Mouse (Mus musculus) myocyte (in vitro differentiated cells): ENCODE measurements at regions not wholly inside any gene's neighbourhood (a gene's known extent, or its start where the extent isn't known, plus 50 kb on each side); places are given as distances from the start of the nearest gene placed in this dataset.

Source experiments
- MAX ChIP-seq: IDR thresholded peaks from one replicate; pipeline ENCODE4 v1.6.1; 2011; ENCODE audit warnings: low read depth, mild to moderate bottlenecking, control low read depth
- POLR2A ChIP-seq: IDR thresholded peaks from one replicate; pipeline ENCODE4 v1.6.1; 2011; ENCODE audit warnings: low read depth, mild to moderate bottlenecking, control low read depth, moderate library complexity; ENCODE audit not compliant: insufficient read length
- TCF12 ChIP-seq: IDR thresholded peaks from one replicate; pipeline ENCODE4 v1.6.1; 2011; ENCODE audit warnings: mild to moderate bottlenecking, control low read depth; ENCODE audit not compliant: poor library complexity, insufficient read depth, severe bottlenecking

DNA sequence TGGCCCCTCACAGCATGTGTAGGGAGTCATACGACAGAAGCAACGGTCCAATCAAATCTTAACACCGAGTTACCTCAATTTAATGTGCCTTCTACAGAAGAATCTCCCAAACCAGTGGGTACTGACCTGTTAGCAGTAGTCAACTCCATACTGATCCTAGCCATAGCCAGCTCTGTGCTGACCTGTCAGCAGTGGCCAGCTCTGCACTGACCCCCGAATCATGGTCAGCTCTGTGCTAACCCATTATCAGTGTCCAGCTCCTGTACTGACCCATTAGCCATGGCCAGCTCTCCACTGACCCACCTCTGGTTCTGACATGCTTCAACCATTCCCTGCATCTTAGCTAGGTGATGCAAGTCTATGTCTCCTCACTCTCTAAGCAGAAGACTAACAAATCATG is 451.3 kb upstream of the Cdh4 start:
- no peak for TF ChIP-seq POLR2A
- TF ChIP-seq TCF12, result no peak
- no peak for TF ChIP-seq MAX
